Mouse (Mus musculus): ENCODE data around the gene Herc4.

GRCm38 (mm10) chr10:63337951-63338836, 94.6 kb downstream of the Herc4 start:
- TF ChIP-seq CTCF (IDR thresholded peaks at IDR 0.05; ENCODE audit: low read depth) (no peak), EP300 (optimal IDR thresholded peaks at IDR 0.05) (no peak)
